Mouse (Mus musculus) limb, embryonic 10.5 days (tissue): Measurements from ENCODE around the gene Plk4. TPM values are rescaled to one million over a fixed set of nuclear protein-coding genes. Genes with fewer than 3 reads are reported as not detected.
"Not testable (repeated sequence)": the region's sequence is repeated elsewhere in the genome, so short reads cannot be mapped to it uniquely, and the experiment has no call there.

ENCODE experiments used
- DNase-seq: peaks from one replicate; pipeline ENCODE4 v3.0.0-alpha.2; 2017; ENCODE audit warnings: low spot score
- H3K27ac ChIP-seq: fragments of 300-500 bp; sonication (generic); 2 replicates; pipeline ENCODE4 v1.5.1; 2016; ENCODE audit warnings: mild to moderate bottlenecking
- H3K27me3 ChIP-seq: fragments of 300-500 bp; sonication (generic); 2 replicates; pipeline ENCODE4 v1.6.1; 2016; ENCODE audit warnings: low read depth, mild to moderate bottlenecking; ENCODE audit not compliant: poor library complexity, severe bottlenecking
- H3K36me3 ChIP-seq: fragments of 300-500 bp; sonication (generic); 2 replicates; pipeline ENCODE4 v1.6.1; 2016; ENCODE audit warnings: mild to moderate bottlenecking, moderate library complexity
- H3K4me1 ChIP-seq: fragments of 300-500 bp; sonication (generic); 2 replicates; pipeline ENCODE4 v1.6.1; 2016
- H3K4me3 ChIP-seq: fragments of 300-500 bp; sonication (generic); 2 replicates; pipeline ENCODE4 v1.5.1; 2016; ENCODE audit warnings: mild to moderate bottlenecking, moderate library complexity
- H3K9me3 ChIP-seq: fragments of 300-500 bp; sonication (generic); replicated peaks from 2 replicates; pipeline ENCODE4 v1.6.1; 2016; ENCODE audit warnings: mild to moderate bottlenecking
- WGBS: fragments of 180-500 bp; shearing (Covaris S2); methylation state at CpG from one replicate; pipeline ENCODE4 v1.1.7; 2016; 5-methylcytosine and 5-hydroxymethylcytosine counted together
- polyA plus RNA-seq: library from polyadenylated mRNA; unstranded; fragments of >200 nt; fragmentation: Nextera tagmentation; extraction: Ambion mirVana; gene quantifications from 2 replicates; pipeline ENCODE4 v1.2.1, GENCODE M21; 2016

Gene Plk4
- polyA plus RNA-seq, 1 experiment from 2014 or later, result 95.0 TPM

DNA sequence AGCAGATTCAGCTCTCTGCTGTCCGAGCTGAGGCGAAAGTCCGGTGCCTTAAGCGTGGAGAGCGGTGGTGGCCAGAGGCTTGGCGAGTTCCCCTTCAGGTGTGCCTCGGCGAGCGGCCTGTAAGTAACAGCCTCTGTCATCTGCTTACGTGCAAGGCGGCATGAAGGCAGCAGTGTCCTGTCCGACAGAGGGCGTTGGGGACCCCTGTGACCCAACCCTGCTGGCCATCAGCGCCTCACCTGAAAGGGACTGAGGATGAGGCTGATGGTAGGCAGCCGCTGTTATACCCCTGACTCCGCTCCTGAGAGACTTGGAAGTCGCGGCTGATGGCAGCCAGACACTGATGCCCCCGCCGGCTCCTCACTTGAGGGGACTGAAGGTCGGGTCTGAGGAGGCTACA lies 47.2 kb downstream of the Plk4 start:
- 0 out of 2 replicates have a peak overlapping the region, but pooled peaks have one; percentile 14 for H3K27ac ChIP-seq
- peak; percentile 64 for DNase-seq
- under 1% methylated on average over 16 of the region's 21 CpGs for WGBS

GRCm38 (mm10) chr3:40847936-40848335 lies 48.1 kb downstream of the Plk4 start:
- 93% methylated on average over 2 of the region's 2 CpGs for WGBS
- not testable (repeated sequence) for H3K4me3 ChIP-seq, H3K4me1 ChIP-seq, H3K27me3 ChIP-seq, H3K36me3 ChIP-seq, H3K27ac ChIP-seq, DNase-seq, H3K9me3 ChIP-seq

More for the DNA sequence above, 47.2 kb downstream of the Plk4 start:
- not testable (repeated sequence) for H3K9me3 ChIP-seq, H3K27me3 ChIP-seq, H3K4me1 ChIP-seq, H3K36me3 ChIP-seq
- H3K4me3 ChIP-seq, result peak overlapping the region; percentile 54

GRCm38 (mm10) chr3:40853123-40853738 lies 53.4 kb downstream of the Plk4 start:
- H3K4me3 ChIP-seq, DNase-seq: not testable (repeated sequence)

More at GRCm38 (mm10) chr3:40853123-40853738, 53.4 kb downstream of the Plk4 start:
- WGBS, result 95% methylated on average over 3 of the region's 3 CpGs
- H3K36me3 ChIP-seq, H3K4me1 ChIP-seq, H3K9me3 ChIP-seq, H3K27me3 ChIP-seq, H3K27ac ChIP-seq: not testable (repeated sequence)

Other genes starting within 250 kb of the Plk4 start
- gene Slc25a31, start 91.2 kb upstream of the Plk4 start, polyA plus RNA-seq, result 0.26 and 0.34 TPM in 2 replicates
- gene Hspa4l, start 55.5 kb upstream of the Plk4 start, polyA plus RNA-seq, result 2.3 TPM in 2 replicates
- gene Mfsd8, start 46.9 kb downstream of the Plk4 start, polyA plus RNA-seq, result 4.0 and 5.6 TPM in 2 replicates
- gene Abhd18, start 47.0 kb downstream of the Plk4 start, polyA plus RNA-seq, result 3.2 and 6.0 TPM in 2 replicates
- 0.13 TPM in 1 of 2 replicates, not detected in the other for gene 1700034I23Rik, start 102.5 kb downstream of the Plk4 start, polyA plus RNA-seq
- gene Larp1b, start 149.8 kb downstream of the Plk4 start, polyA plus RNA-seq, result 0.78 and 1.3 TPM in 2 replicates